ENCODE assay signal across 9 mouse cellular contexts in the genomic region with DNA sequence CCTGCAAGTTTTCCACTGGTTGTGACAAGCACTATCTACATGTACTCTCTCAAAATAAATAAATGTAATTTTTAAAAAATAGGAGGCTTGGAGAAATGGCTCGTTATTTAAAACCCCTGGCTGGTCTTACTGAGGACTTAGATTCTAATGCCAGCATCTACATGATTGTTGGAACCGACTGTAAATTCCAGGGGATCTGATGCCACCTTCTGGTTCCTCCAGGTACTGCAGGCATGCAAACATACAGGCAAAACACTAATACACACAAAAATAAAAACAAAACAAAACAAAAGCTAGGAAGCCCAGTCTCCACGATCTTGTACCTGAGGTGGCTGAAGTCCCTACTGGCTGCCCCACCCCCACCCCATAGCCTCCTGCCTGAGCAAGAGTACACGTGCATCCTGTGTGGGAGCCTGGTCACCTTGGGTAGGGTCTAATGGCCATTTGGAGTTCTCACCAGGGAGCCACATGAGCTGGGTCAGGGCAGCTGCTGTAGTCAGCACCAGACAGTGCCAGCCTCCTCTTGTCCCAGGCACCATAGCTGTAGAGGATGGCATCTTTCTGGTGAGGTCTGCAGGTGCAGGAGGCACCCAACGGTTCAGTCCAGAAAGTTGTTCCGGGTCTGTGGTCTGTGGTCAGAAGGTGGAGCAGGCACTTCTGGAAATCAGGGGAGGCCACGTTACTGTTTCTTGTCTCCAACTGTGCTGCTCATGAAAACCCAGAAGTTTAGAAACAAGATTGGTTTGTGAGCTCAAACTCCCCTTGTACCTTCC. TPM values are rescaled to one million over a fixed set of nuclear protein-coding genes. Genes with fewer than 3 reads are reported as not detected.
DNase-seq lines count a peak whose midpoint lies in the region; ATAC-seq lines count a peak whose summit lies in the region.
"Had no signal": no experiment of that assay in that cellular context is flagged by ENCODE, and none has a peak within 500 bp of the region (broad histone marks: within the 10 kb centered on the region; RNA-seq: fewer than 3 reads in every experiment).

No protein-coding gene starts in this region.

- ATAC-seq in heart, embryonic 16.5 days (replicated peaks; ENCODE audit: extremely low read depth, insufficient read depth, low FRiP score) = 0 out of 2 replicates have a peak, but pooled peaks have one; percentile 24
- no peak for ATAC-seq in limb, embryonic 11.5 days (ENCODE audit: insufficient number of reproducible peaks, low FRiP score, low TSS enrichment, low read depth)
- peak; percentile 59 for ATAC-seq in neutrophil, adult 5-6 weeks (ENCODE audit: extremely low read depth, insufficient number of reproducible peaks, low FRiP score, poor library complexity, severe bottlenecking)

- peak overlapping the region; percentile 74; the same call in 1 of the 2 replicates for H3K27ac ChIP-seq in heart, embryonic 16.5 days (ENCODE audit: low read length)
- H3K27ac ChIP-seq in limb, embryonic 11.5 days (replicated peaks; ENCODE audit: low read depth, low read length) = no peak overlapping the region

- DNase-seq in left cerebral cortex, adult 18-20 months (ENCODE audit: low spot score in 2 of 2) = peak; percentile 65 to 79
- DNase-seq in left cerebral cortex, adult 11 months (ENCODE audit: low spot score) = no peak
- peak; percentile 84 for DNase-seq in MN1 (ENCODE audit: low spot score)
- peak; percentile 88 for DNase-seq in cerebellum, adult 9-10 months
- peak; percentile 91 for DNase-seq in limb, embryonic 11.5 days (ENCODE audit: low spot score)
- DNase-seq in urinary bladder, postnatal 4 days (ENCODE audit: low spot score in 2 of 2) = peak; percentile 57 to 82

- H3K27me3 ChIP-seq in heart, embryonic 16.5 days (ENCODE audit: control insufficient read depth, insufficient read depth, low read length) = peaks cover 5% of the 10 kb centered on the region; the same call in 1 of the 2 replicates
- H3K27me3 ChIP-seq in limb, embryonic 11.5 days (ENCODE audit: control insufficient read depth, insufficient read depth, low read length) = peaks cover 6% of the 10 kb centered on the region; the same call in 1 of the 2 replicates

- 0 out of 2 replicates have a peak, but pooled peaks cover 2% of the 10 kb centered on the region for H3K4me1 ChIP-seq in heart, embryonic 16.5 days (ENCODE audit: control insufficient read depth, insufficient read depth, low read length)
- 0 out of 2 replicates have a peak, but pooled peaks cover 2% of the 10 kb centered on the region for H3K4me1 ChIP-seq in limb, embryonic 11.5 days (ENCODE audit: control insufficient read depth, insufficient read depth, low read length)

- no peaks in the 10 kb centered on the region for H3K9me3 ChIP-seq in heart, embryonic 16.5 days (replicated peaks; ENCODE audit: control insufficient read depth, low read length)
- H3K9me3 ChIP-seq in limb, embryonic 11.5 days (ENCODE audit: control insufficient read depth, low read length) = no peaks in the 10 kb centered on the region

- peak overlapping the region; percentile 15; the same call in 1 of the 2 replicates for H3K4me3 ChIP-seq in heart, embryonic 16.5 days (ENCODE audit: low read length)
- no peak overlapping the region for H3K4me3 ChIP-seq in limb, embryonic 11.5 days (ENCODE audit: low read depth, low read length)

- H3K9ac ChIP-seq in heart, embryonic 16.5 days (ENCODE audit: low read length) = 0 out of 2 replicates have a peak overlapping the region, but pooled peaks have one; percentile 47
- H3K9ac ChIP-seq in limb, embryonic 11.5 days (ENCODE audit: low read length) = no peak overlapping the region

- H3K4me2 ChIP-seq in heart, embryonic 16.5 days (ENCODE audit: low read depth, low read length) = peak overlapping the region; percentile 30
- 0 out of 2 replicates have a peak overlapping the region, but pooled peaks have one; percentile 1 for H3K4me2 ChIP-seq in limb, embryonic 11.5 days (ENCODE audit: low read depth, severe bottlenecking)

- no peaks in the 10 kb centered on the region for H3K36me3 ChIP-seq in heart, embryonic 16.5 days (ENCODE audit: control insufficient read depth, insufficient read depth)
- H3K36me3 ChIP-seq in limb, embryonic 11.5 days (ENCODE audit: control insufficient read depth, insufficient read depth, low read length) = no peaks in the 10 kb centered on the region

- 28% methylated on average over 7 of the region's 7 CpGs for WGBS in heart, embryonic 16.5 days
- WGBS in limb, embryonic 11.5 days = 36% methylated on average over 7 of the region's 7 CpGs

RNA-seq across cellular contexts. Expression of a gene that starts 2.2 kb away (rescaled TPM):
- under 1 TPM; 0.63 to 0.72 TPM for total RNA-seq in left cerebral cortex, adult 18-20 months (2021)
- 2.9 and 7.9 TPM in 2 replicates for polyA plus RNA-seq in heart, embryonic 16.5 days (2015; fragmentation: Nextera tagmentation; extraction: Ambion mirVana)
- polyA plus RNA-seq in limb, embryonic 11.5 days (2014; fragmentation: Nextera tagmentation; extraction: Ambion mirVana) = not detected in 2 replicates
- total RNA-seq in neutrophil, adult 5-6 weeks (2017) = 1.1 and 1.2 TPM in 2 replicates
- polyA plus RNA-seq: stomach, embryonic 14.5 days had no signal

RNA-seq across cellular contexts. Expression of a gene that starts 4.8 kb away (rescaled TPM):
- 100 to 1,000 TPM; 290 to 308 TPM for total RNA-seq in left cerebral cortex, adult 18-20 months (2021)
- 59.6 and 67.6 TPM in 2 replicates for polyA plus RNA-seq in heart, embryonic 16.5 days (2015; fragmentation: Nextera tagmentation; extraction: Ambion mirVana)
- 108 and 109 TPM in 2 replicates for polyA plus RNA-seq in limb, embryonic 11.5 days (2014; fragmentation: Nextera tagmentation; extraction: Ambion mirVana)
- 40.6 and 42.1 TPM in 2 replicates for total RNA-seq in neutrophil, adult 5-6 weeks (2017)

RNA-seq across cellular contexts. Expression of a gene that starts 11.5 kb away (rescaled TPM):
- total RNA-seq in left cerebral cortex, adult 18-20 months (2021) = 1 to 10 TPM; 2.7 to 3.2 TPM
- polyA plus RNA-seq in heart, embryonic 16.5 days (2015; fragmentation: Nextera tagmentation; extraction: Ambion mirVana) = 22.6 and 26.7 TPM in 2 replicates
- 1.8 and 1.9 TPM in 2 replicates for polyA plus RNA-seq in limb, embryonic 11.5 days (2014; fragmentation: Nextera tagmentation; extraction: Ambion mirVana)
- 1.0 and 2.6 TPM in 2 replicates for total RNA-seq in neutrophil, adult 5-6 weeks (2017)

RNA-seq across cellular contexts. Expression of a gene that starts 21.8 kb away (rescaled TPM):
- total RNA-seq in left cerebral cortex, adult 18-20 months (2021) = 10 to 100 TPM; 86.7 to 98.4 TPM
- polyA plus RNA-seq in heart, embryonic 16.5 days (2015; fragmentation: Nextera tagmentation; extraction: Ambion mirVana) = 56.0 and 57.4 TPM in 2 replicates
- polyA plus RNA-seq in limb, embryonic 11.5 days (2014; fragmentation: Nextera tagmentation; extraction: Ambion mirVana) = 112 and 118 TPM in 2 replicates
- total RNA-seq in neutrophil, adult 5-6 weeks (2017) = 12.0 and 15.9 TPM in 2 replicates

RNA-seq across cellular contexts. Expression of a gene that starts 32.2 kb away (rescaled TPM):
- under 1 TPM; 0.61 to 0.86 TPM for total RNA-seq in left cerebral cortex, adult 18-20 months (2021)
- 1.8 and 1.9 TPM in 2 replicates for polyA plus RNA-seq in heart, embryonic 16.5 days (2015; fragmentation: Nextera tagmentation; extraction: Ambion mirVana)
- 0.21 and 0.29 TPM in 2 replicates for polyA plus RNA-seq in limb, embryonic 11.5 days (2014; fragmentation: Nextera tagmentation; extraction: Ambion mirVana)
- 1.0 and 1.4 TPM in 2 replicates for total RNA-seq in neutrophil, adult 5-6 weeks (2017)
